Mouse (Mus musculus) thymus, adult 2 months (tissue): ENCODE data around the gene Ly6g5b.

Experiments
- CTCF ChIP-seq: fragments of 200-500 bp; IDR thresholded peaks from 2 replicates; pipeline ENCODE4 v1.5.1; 2012; ENCODE audit warnings: mild to moderate bottlenecking, control low read depth, low read length, moderate library complexity, borderline replicate concordance; ENCODE audit not compliant: control insufficient read depth, poor library complexity, insufficient read depth; ENCODE audit errors: extremely low read depth
- POLR2A ChIP-seq: fragments of 200-500 bp; IDR thresholded peaks from 2 replicates; pipeline ENCODE4 v1.6.1; 2012; ENCODE audit warnings: mild to moderate bottlenecking, low read length, control low read depth, moderate library complexity; ENCODE audit not compliant: control insufficient read depth, poor library complexity, insufficient read depth; ENCODE audit errors: extremely low read depth

DNA sequence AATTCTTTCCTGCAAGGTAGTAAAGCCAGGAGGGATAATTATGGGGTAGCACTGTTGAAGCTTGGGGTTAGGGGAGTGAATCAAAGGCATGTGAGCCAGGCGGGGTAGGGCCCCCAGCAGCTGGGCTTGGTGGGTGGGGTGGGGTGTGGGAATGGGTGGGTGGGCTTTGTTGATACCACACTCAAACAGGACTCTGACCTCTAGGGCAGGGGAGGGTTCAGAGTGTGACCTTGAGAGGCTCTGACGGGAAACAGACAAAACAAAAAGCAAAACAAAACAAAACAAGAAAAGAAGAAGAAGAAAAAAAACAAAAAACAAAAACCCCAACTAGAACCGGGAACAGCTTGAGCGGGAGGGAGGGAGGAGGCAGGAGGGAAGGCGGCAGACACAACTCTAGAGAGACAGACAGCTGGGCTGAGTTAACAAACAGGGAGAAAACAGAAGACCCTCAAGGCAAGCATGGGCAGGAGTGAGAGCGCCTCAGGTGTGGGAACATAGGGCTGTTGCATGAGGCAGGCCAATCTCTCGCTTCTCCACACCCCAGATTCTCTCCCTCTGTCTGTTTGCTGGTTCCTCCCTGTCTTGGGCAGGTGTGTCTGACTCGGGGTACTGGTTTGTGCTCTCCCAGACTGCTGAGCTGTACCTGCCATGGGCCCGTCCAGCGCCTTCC lies 38.6 kb downstream of the Ly6g5b start, which contains the start of gene Ly6g6e:
- TF ChIP-seq POLR2A: no peak
- no peak for TF ChIP-seq CTCF
